Mouse (Mus musculus) lung, postnatal 0 days (tissue): Measurements from ENCODE around the gene Cyth3.

Source experiments
- CTCF ChIP-seq: IDR thresholded peaks from 2 replicates; pipeline ENCODE4 v1.5.1; 2016; ENCODE audit warnings: antibody characterized with exemption, mild to moderate bottlenecking
- EP300 ChIP-seq: IDR thresholded peaks from 2 replicates; pipeline ENCODE4 v1.6.1; 2016; ENCODE audit warnings: antibody characterized with exemption, mild to moderate bottlenecking, control low read depth

DNA sequence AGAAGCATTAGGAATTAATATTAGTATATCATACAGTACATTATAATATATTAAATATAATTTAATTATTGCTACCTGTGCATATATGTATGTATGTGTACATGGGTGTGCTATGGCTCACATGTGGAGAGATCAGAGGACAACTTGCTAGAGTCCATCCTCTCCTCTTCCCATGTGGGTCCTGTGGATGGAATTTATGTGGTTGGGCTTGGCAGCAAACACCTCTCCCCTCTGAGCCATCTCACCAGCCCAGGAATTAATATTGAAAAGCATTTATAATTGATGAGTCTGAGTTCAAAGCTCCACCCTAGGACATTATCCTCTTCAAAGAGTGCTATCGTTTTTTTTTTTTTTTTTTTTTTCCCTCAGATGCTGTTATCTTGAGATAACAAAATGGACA lies 2.1 kb upstream of the Cyth3 start:
- TF ChIP-seq CTCF (no peak), EP300 (no peak)
